Mouse (Mus musculus): ENCODE data around the gene Fgf22. TPM values are rescaled to one million over a fixed set of nuclear protein-coding genes. Genes with fewer than 3 reads are reported as not detected.

Fgf22 gene
- total RNA-seq, 2 experiments from 2014 or later = not detected

DNA sequence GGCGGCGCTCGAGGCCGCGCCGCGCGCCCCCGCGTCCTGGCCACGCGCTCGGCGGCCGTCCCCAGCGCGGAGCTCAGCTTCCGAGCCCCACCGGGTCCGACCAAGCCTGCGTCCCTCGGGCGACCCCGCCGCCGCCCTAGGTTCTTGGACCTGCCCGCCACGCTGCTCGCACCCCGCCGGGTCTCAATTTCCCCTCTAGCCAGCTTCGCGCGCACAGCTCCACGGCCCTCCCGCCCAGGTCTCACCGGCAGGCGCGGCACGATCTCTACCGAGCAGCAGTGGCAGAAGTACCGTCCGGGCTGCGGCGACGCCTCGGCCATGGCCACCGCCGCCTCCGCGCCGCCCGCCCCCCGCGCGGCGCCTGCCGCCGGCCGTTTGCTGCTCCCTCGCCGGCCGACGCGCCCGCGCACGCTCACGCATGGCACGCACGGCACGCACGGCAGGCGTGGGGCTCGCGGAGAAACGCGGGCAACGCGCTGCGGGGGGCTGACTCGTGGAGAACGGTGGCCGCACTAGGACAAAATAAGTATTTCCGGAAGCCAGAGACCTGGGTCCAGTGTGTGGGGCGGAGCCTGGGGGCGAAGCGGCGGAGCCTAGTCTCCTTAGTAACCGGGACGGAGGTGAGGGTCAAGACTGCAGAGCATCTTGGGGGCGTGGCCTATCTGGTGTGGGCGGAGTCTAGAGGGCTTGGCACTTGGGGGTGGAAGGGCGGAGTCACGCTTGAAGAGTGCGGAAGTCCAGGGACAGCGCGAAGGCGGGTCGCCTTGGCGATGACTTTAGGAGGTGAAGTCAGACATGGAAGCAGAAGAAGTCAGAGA, 11.8 kb downstream of the Fgf22 start, which contains the start of gene Rnf126:
Gene Rnf126 (minus strand): TSS at position 445 of the 818 bp plus-strand sequence.
- DNase-seq (ENCODE audit: low spot score) = peak; percentile 100

DNA sequence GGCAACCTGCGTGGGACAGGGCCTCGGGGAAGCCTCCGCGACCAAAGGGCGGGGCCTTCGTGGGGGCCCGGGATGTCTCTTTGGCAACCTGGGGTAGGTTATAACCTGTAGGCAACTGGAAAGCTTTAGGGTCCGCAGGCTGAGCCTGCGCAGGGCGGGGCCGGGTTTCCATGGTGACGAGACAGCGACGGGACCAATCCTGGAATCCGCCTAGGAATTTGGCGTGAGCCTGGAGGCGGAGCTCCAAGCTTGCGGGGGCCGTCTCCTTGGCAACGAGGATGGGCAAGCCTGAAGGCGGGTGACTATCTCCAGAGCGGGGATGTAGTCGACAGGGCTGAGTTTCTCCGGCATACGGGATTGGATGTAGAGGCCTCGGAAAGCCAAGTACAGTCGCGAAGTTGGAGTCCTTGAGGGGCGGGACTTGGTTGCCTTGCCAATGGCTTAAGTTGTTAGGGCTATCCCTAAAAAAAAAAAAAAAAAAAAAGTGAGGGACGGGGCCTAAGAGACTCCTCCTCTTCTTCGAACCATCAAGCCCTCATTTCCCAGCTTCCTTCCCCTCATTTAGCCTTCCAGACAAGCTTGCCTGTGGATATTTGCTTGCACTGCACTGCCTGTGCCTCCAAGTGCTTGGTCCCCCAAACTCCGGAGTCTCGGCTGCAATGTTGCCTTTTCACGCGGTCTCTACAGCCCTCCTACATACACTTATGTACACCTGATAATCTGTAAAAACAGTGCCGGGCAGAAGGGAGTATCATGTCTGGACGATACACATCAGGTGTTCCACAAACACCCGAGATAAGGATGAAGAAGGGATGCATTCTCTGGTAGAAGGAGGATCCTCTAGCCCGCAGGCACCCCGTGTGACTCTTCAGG, 12.7 kb downstream of the Fgf22 start:
- DNase-seq (ENCODE audit: low spot score) = peak; percentile 91

DNA sequence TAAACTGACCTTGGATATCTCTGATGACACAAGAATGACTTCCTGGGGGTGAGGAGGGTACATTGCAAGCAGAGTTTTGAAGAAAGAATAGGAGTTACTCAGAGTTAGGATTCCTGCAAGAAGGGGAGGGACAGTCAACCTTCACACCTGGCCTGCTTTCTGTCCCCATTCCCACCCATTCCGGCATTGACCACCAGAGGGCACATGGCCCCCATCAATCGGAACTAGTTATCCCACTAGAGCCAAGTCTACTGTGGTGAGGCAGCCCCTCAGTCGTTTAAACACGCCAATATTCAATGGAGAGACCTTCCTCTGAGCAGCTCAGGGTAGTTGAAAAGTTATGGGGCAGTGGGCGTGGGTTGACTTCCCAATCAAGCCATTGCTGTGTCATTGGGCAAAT, 13.5 kb downstream of the Fgf22 start:
- peak; percentile 73 for DNase-seq (ENCODE audit: low spot score)

DNA sequence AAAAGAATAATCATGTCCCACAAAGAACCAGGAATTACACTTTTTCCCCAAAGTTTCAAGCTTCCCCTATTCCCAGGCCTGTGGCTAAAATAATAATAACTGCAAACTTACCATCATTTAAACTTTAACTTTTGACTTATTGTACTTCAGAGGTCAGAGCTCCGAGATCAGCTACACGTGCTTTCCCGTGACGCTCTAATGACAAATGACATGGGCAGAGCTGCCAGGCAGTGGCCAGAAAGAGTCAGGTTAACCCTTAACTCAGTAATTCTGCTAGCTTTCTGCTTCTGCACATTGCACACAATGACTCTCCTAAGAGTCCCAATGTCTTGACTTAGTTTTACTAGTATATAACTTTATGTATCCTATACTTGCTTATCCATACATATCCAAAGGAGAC, 14.5 kb downstream of the Fgf22 start:
- DNase-seq (ENCODE audit: low spot score) = no peak

DNA sequence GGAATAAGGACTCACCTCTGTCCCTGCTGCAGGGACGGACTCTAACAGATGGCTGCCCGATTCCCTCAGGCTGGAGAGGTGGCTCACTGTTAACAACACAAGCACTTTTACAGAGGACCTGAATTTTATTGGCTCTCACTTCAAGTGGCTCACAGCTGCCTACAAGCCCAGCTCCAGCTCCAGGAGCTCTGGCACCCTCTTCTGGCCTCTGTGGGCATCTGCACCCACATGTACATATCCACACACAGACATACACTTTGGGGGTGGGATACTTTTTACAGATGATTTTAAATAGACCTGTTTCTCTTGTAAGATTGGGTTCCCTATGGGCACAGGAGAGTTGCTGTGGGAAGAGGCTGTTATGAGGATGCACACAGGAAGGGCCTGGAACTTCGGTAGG, 17.4 kb downstream of the Fgf22 start:
- no peak for DNase-seq (ENCODE audit: low spot score)

DNA sequence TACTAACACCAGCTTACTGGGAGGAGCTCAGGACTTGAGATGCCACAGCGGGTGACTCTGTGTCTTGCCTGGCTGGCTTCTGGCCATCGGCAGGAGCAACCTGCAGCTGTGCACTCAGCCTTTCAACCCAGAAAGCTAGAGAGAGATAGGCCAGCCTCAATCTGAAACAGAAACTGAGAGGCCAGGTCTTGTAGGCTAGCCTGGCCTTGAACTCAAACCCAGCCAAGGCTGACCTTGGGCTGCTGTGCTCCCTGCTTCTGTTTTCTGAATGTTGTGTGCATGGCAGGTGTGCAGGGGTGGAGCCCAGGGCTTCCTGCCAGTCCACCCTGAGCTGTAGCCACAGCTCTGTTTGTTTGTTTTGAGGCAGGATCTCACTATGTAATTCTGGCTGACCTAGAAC, 18.3 kb downstream of the Fgf22 start:
- DNase-seq (ENCODE audit: low spot score) = no peak

DNA sequence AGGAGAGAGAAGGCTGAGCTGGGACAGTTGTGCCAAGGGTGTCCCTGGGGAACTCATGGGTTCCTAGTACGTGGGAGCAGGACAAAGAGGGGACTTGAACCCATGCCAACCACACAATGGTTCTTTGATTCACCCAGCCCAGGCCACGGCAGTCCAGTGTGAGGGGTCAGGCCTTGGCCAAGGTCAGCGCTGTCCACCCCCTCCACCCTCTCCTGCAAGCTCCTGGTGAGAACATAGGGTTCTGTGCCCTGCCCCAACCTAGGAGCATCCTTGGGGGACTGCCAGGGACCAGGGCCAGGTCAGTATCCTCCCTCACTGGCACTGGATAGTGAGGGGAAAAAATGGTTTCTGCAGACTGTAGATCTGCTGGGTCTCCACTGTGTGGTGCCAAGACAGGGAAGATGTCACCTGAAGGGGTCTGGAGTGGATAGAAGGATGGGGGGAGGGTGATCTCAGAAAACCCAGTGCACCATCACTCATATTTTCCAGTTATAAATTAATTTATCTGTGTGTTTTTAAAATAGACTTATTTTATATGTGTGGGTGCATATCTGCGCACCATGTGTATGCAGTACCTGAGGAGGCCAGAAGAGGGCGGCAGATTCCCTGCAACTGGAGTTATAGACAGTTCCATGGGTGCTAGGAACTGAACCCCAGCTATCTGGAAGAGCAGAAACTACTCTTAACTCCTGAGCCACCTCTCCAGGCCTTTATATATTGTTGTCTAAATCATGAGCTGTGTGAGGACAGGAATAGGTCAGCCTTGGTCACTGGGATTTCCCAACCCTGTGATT, 19.8 kb downstream of the Fgf22 start:
- DNase-seq (ENCODE audit: low spot score) = no peak

DNA sequence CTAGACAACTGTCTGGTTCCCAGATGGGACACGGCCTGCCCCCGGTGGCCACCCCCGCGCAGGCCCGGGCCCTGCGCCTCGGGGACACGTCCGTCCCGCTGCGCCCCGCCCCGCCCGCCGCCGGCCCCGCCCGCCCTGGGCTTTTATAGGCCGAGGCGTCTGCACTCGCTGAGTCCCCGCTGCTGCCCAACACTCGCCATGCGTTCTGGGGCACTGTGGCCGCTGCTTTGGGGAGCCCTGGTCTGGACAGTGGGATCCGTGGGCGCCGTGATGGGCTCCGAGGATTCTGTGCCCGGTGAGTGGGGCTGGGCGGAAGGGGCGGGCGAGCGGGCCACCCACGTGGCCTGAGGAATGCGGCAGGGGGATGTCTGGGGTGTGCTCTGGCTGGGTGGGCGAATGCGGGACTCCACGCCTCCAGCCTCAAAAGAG, 22.2 kb downstream of the Fgf22 start, which contains the start of gene Fstl3:
Gene Fstl3 (plus strand): TSS at position 170 of the 429 bp plus-strand sequence.
- DNase-seq (ENCODE audit: low spot score) = no peak

DNA sequence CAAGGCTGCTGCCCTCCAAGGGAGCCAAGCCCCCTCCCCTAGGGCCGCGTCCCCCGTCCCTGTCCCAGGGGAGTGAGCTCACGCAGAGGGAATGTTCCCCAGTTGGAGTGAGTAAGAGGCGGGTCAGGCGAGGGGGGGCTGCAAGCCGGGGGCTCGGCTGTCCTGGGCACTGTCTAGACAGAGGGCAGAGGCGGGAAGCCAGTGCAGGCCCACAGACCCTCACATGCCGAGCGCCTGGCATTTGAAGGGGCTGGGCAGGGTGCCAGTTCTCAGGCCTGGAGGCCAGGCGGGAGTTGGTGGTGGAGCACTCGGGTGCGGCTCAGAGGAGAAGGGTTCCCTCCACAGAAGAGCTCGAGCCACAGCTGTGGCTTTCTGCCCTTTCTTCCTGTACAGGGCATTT, 23.1 kb downstream of the Fgf22 start:
- no peak for DNase-seq (ENCODE audit: low spot score)

DNA sequence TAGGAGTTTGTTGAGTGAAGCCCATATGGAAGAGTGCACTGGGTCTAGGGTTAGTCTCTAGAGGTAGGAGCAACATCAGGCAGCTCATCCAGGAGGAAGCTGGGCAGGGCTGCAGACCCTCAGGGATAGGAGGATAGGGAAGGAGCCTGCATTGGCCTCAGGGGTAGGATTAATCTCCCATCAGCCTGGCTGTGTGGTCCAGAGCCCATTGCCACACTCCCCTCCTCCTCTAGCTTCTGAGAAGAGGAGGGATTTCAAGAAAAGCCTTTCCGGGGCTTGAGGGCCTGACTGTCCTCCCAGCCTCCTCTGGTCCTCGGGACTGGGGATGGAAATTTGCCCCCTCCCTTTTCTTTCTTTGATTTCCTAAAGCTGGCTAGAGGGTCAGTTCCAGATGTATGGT, 24.3 kb downstream of the Fgf22 start:
- DNase-seq (ENCODE audit: low spot score) = no peak

DNA sequence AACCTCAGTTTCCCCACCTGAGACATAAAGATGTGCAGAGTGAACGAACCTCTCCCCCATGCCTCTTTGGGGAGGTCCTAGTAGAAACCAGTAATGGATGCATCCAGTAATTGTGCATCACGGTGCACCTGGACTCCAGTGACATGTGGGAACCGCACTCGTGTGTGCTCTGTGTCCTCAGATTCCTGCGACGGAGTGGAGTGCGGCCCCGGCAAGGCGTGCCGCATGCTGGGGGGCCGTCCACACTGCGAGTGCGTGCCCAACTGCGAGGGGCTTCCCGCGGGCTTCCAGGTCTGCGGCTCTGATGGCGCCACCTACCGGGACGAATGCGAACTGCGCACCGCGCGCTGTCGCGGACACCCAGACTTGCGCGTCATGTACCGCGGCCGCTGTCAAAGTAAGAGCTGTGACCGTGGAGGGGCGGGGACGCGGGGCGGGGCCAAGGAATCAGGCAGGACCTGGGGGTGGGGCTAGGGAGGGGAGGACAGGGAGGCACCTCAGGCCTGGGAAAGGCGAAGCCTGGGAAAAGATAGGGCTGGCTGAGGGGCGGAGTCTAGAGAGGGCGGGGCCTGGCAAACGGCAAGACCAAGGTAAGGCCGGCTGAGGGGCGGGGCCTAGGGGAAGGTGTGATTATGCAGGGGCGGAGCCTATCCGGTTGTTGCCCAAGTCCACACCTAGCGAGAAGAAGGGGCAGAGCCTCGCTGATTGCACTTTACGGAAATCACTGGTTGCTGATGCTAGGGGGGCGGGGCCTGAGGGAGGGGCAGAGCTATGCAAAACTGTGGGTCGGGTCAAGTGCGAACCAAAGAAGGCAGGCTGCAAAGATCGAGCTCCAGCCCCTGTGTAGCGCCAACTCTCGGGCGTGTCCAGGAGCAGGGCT, 25.1 kb downstream of the Fgf22 start:
- DNase-seq (ENCODE audit: low spot score) = peak; percentile 96

DNA sequence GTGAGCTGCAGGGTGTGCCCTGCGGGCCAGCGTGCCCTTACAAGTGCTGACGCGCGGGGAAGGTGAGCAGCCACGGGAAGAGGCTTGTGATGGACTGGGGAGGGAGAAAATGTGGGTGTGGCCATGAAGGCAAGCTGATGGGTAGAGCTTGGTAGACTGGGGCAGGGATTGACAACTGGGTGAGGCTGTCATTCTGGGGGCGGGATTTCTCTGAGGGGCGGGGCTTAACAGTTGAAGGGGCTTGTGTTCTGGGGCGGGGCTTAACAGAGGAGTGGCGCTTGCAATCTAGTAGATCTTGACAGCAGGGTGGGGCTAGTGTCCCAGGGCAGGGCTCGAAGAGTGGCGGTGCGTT, 25.8 kb downstream of the Fgf22 start:
- DNase-seq (ENCODE audit: low spot score) = no peak

DNA sequence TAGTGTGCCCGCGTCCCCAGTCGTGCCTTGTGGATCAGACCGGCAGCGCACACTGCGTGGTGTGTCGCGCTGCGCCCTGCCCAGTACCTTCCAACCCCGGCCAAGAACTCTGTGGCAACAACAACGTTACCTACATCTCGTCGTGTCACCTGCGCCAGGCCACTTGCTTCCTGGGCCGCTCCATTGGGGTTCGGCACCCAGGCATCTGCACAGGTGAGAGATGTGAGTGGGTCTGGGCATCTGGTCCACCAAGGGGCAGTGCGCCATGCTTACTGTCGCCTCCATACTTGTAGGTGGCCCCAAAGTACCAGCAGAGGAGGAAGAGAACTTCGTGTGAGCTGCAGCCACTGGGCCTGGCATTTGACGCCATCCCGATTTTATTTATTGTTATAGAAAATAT, 26.3 kb downstream of the Fgf22 start:
- DNase-seq (ENCODE audit: low spot score) = no peak

DNA sequence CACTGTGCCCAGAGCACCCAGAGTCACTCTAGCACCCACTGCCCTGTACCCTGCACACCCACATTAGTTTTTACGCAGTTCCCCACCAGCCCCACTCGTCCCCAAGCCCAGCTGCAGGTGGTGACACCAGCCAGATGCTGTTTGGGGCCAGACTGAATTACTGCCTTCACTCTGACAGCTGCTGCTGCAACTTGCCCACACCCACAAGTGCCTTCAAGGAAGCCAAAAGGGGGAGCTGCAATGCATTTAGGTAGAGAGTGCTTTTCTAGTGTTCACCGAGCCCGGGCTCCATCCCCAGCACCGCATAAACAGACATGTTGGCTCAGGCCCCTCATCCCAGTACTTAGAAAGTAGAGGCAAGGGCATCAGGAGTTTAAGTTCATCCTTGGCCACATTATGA, 27.1 kb downstream of the Fgf22 start:
- DNase-seq (ENCODE audit: low spot score) = no peak

DNA sequence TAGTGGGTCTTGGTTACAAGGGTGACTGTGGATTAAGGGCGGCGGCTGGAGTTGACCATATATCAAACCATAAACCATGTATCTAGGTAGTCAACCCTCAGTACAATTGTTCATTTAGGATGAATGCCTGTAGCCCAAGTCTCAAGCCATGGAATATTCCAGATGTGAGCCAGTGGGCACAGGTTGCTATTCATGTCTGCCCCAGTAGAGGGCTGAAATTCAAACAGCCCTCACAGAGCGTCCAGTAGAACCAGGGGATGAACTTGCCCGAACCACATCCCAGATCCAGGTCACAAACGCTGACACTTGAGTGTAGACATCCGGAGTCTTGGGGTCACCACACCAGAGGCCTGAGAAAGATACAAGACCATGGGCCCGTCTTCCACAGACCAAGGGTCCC, 28.2 kb downstream of the Fgf22 start:
- no peak for DNase-seq (ENCODE audit: low spot score)

DNA sequence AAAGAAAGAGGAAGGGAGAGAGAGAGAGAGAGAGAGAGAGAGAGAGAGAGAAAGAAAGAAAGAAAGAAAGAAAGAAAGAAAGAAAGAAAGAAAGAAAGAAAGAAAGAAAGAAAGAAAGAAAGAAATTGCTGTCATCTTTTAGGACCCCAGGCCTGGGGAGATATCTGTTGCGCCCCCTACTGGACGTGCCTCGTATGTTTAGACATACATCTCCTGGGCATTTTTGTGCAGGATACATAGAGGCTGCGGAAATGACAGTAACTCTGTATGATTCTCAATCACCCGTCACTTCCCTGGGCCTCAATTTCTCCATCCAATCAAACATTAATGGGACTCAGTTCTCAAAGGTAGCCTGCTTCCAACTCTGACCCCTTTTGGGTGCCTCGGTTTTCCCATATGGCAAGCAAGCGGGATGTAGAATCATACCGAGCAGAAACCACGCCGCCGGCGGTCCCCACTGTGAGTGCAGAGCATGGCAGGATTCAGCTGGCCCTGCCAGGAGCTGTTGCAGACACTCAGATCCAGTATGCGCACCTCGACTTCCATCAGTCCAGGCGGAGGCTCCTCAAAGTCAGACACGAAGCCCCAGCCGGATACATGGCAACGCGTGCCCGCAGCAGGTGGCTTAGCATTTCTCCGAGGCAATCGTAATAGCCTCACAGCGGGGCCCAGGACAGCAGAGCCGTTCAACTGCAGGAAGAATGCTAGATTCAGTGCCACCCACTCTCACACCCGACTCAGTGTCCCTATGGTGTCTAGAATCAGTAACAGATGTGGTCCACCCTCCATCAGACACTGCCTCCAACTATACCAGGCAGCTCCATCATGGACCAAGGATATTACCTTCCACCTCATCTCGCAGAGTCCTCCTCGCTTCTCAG, 29.3 kb downstream of the Fgf22 start:
- DNase-seq (ENCODE audit: low spot score) = no peak

DNA sequence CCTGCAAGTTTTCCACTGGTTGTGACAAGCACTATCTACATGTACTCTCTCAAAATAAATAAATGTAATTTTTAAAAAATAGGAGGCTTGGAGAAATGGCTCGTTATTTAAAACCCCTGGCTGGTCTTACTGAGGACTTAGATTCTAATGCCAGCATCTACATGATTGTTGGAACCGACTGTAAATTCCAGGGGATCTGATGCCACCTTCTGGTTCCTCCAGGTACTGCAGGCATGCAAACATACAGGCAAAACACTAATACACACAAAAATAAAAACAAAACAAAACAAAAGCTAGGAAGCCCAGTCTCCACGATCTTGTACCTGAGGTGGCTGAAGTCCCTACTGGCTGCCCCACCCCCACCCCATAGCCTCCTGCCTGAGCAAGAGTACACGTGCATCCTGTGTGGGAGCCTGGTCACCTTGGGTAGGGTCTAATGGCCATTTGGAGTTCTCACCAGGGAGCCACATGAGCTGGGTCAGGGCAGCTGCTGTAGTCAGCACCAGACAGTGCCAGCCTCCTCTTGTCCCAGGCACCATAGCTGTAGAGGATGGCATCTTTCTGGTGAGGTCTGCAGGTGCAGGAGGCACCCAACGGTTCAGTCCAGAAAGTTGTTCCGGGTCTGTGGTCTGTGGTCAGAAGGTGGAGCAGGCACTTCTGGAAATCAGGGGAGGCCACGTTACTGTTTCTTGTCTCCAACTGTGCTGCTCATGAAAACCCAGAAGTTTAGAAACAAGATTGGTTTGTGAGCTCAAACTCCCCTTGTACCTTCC, 33.7 kb downstream of the Fgf22 start:
- DNase-seq (ENCODE audit: low spot score) = peak; percentile 83

DNA sequence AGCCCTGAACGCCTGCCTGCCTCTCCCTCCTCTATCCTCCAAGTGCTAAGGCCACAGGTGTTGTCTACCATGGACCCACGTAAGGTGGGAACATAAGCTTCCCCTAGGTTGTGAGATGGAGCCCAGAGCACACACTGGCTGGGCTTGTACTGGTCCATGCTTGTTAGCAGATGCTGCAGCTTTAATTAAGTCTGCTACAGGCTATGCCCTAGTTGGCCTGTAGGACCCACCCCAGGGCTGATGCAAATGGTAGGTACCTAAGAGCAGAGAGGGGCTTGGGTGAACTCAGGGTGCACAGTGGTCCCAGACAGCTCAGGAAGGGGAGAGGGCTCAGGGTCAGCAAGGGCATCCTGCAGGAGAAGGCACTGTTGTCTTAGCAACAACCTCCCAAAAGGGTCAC, 34.7 kb downstream of the Fgf22 start:
- DNase-seq (ENCODE audit: low spot score) = no peak

DNA sequence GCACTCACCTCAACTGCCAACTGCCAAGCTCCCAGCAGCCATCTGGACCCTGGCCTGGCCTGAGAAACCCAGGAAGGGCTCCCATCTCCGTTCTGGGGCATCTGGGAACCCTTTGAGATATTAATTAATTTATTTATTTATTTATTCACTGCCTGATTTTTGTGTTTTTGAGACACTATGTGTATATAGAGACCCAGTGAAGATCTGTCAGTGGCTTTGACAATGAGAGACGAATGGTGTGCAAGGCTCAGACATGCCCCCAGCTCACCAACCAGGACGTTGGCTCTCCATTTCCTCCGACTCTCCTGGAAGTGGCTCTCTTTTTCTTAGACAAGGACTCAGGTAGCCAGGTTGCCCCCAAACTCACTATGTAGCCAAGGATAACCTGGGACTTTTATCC, 36.0 kb downstream of the Fgf22 start, which contains the start of gene Prss57:
Gene Prss57 (minus strand): TSS at position 101 of the 400 bp plus-strand sequence.
- no peak for DNase-seq (ENCODE audit: low spot score)

Measured in gastrocnemius, adult 18-20 months (tissue).